Mouse (Mus musculus): ENCODE results near the gene Tas2r120. TPM values are rescaled to one million over a fixed set of nuclear protein-coding genes. Genes with fewer than 3 reads are reported as not detected.
"Not testable (repeated sequence)": the region's sequence is repeated elsewhere in the genome, so short reads cannot be mapped to it uniquely, and the experiment has no call there.

Gene Tas2r120
- not detected in 2 replicates for polyA plus RNA-seq (2016; fragmentation: Nextera tagmentation; extraction: Ambion mirVana)

GRCm38 (mm10) chr6:132656653-132657052, at the start of gene Tas2r120:
Gene Tas2r120 (plus strand): TSS chr6:132656953.
- no peaks in the 10 kb centered on the region for H3K27me3 ChIP-seq
- no peak for ATAC-seq (ENCODE audit: insufficient number of reproducible peaks, insufficient read depth, low FRiP score, low TSS enrichment)
- H3K36me3 ChIP-seq: no peaks in the 10 kb centered on the region
- H3K4me3 ChIP-seq: no peak within 1 kb of the TSS
- H3K4me2 ChIP-seq (replicated peaks): no peak within 1 kb of the TSS
- H3K9me3 ChIP-seq: no peaks in the 10 kb centered on the region
- H3K27ac ChIP-seq: no peak within 1 kb of the TSS
- H3K4me1 ChIP-seq: no peaks in the 10 kb centered on the region
- H3K9ac ChIP-seq: no peak within 1 kb of the TSS

DNA sequence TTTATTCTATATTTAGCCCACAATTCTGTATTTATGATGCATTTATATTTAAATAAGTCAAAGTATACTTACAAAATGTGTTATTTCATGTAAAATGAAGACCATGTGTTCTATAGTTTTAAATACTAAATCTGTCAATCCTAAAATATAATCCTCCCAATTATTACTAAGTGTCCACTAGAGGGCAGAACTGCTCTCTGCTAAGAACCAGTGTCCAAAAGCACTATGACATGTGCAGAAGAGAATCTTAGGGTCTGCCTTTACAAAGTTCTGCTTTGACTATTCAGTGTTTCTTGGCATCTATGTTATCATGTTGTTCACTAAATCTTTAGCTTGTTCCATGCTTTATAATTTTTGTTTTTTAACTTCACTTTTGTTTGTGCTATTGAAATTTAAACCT, 7.4 kb upstream of the Tas2r120 start:
- Histone ChIP-seq H3K9ac (no peak overlapping the region), H3K4me3 (no peak overlapping the region), H3K4me2 (replicated peaks) (no peak overlapping the region), H3K27me3 (no peaks in the 10 kb centered on the region), H3K4me1 (no peaks in the 10 kb centered on the region), H3K27ac (no peak overlapping the region), H3K9me3 (no peaks in the 10 kb centered on the region), H3K36me3 (no peaks in the 10 kb centered on the region)
- ATAC-seq (ENCODE audit: insufficient number of reproducible peaks, insufficient read depth, low FRiP score, low TSS enrichment): no peak

GRCm38 (mm10) chr6:132651426-132651825, 5.3 kb upstream of the Tas2r120 start, which contains the start of gene A630073D07Rik:
Gene A630073D07Rik (minus strand): TSS chr6:132651526.
- ATAC-seq (ENCODE audit: insufficient number of reproducible peaks, insufficient read depth, low FRiP score, low TSS enrichment): no peak

DNA sequence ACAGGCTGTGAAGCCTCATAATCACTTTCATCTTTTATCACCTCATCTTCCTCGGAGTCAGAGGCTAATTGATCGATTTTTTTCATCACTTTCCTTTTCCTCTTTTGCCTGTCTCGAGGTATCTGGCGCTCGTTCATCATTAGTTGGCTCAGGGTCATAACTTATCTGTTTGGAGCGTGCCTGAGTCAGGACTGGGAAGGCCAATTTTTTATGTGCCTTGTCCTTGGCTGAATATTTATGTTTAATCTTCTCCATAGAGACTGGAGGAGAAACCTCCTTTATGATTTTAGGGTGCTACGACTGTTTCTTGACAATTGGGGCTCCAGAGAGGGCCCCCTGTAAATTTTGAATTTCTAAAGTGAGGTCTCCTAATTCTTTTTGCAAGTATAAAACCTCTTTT, 34.8 kb downstream of the Tas2r120 start:
- not testable (repeated sequence) for H3K4me1 ChIP-seq; H3K27me3 ChIP-seq; H3K27ac ChIP-seq; H3K4me3 ChIP-seq; H3K4me2 ChIP-seq (replicated peaks); H3K9ac ChIP-seq; H3K36me3 ChIP-seq; ATAC-seq (ENCODE audit: insufficient number of reproducible peaks, insufficient read depth, low FRiP score, low TSS enrichment); H3K9me3 ChIP-seq
- WGBS: 81% methylated on average over 7 of the region's 7 CpGs

More at GRCm38 (mm10) chr6:132651426-132651825, 5.3 kb upstream of the Tas2r120 start, which contains the start of gene A630073D07Rik:
- WGBS: 86% methylated on average over 1 of the region's 1 CpGs
- H3K4me3 ChIP-seq: no peak within 1 kb of the TSS
- no peaks in the 10 kb centered on the region for H3K4me1 ChIP-seq
- no peak within 1 kb of the TSS for H3K9ac ChIP-seq
- H3K4me2 ChIP-seq (replicated peaks): no peak within 1 kb of the TSS
- no peaks in the 10 kb centered on the region for H3K27me3 ChIP-seq
- H3K9me3 ChIP-seq: no peaks in the 10 kb centered on the region
- H3K36me3 ChIP-seq: no peaks in the 10 kb centered on the region
- no peak within 1 kb of the TSS for H3K27ac ChIP-seq

DNA sequence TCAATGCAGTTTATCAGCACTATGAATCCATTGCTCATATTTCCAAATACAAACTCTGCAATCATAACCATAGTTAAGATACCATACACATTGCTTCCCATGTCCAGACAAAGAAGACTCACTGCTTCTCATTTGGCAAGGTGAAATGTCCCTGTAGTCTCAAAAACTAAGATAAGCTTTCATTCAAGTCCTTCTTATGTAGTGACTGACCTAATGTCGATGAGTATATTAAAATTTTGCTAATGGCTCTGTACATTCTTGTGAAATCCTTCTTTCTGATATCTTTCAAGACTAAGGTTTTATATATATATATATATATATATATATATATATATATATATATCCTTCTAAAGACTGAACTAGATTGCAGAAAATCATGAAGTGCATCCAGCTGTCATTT, 44.2 kb downstream of the Tas2r120 start, which contains the start of gene Tas2r121:
Gene Tas2r121, minus strand, starts transcription at position 101 of the 400 bp plus-strand sequence.
- no peak for ATAC-seq (ENCODE audit: insufficient number of reproducible peaks, insufficient read depth, low FRiP score, low TSS enrichment)
- WGBS: 67% methylated on average over 1 of the region's 1 CpGs
- Histone ChIP-seq H3K9ac (no peak within 1 kb of the TSS), H3K9me3 (no peaks in the 10 kb centered on the region), H3K4me2 (replicated peaks) (no peak within 1 kb of the TSS), H3K4me3 (no peak within 1 kb of the TSS), H3K27ac (no peak within 1 kb of the TSS), H3K36me3 (no peaks in the 10 kb centered on the region), H3K27me3 (no peaks in the 10 kb centered on the region), H3K4me1 (no peaks in the 10 kb centered on the region)

Other genes starting within 250 kb of the Tas2r120 start
- gene Prh1, start 87.1 kb upstream of the Tas2r120 start, polyA plus RNA-seq (2016; fragmentation: Nextera tagmentation; extraction: Ambion mirVana): not detected in 2 replicates
- not detected in 2 replicates for gene Prp2, start 61.0 kb upstream of the Tas2r120 start, polyA plus RNA-seq (2016; fragmentation: Nextera tagmentation; extraction: Ambion mirVana)
- not detected in 2 replicates for gene A630073D07Rik, start 5.4 kb upstream of the Tas2r120 start, polyA plus RNA-seq (2016; fragmentation: Nextera tagmentation; extraction: Ambion mirVana)
- not detected in 2 replicates for gene Tas2r121, start 44.1 kb downstream of the Tas2r120 start, polyA plus RNA-seq (2016; fragmentation: Nextera tagmentation; extraction: Ambion mirVana)
- not detected in 2 replicates for gene Tas2r122, start 55.0 kb downstream of the Tas2r120 start, polyA plus RNA-seq (2016; fragmentation: Nextera tagmentation; extraction: Ambion mirVana)
- gene Tas2r115, start 81.1 kb downstream of the Tas2r120 start, polyA plus RNA-seq (2016; fragmentation: Nextera tagmentation; extraction: Ambion mirVana): not detected in 2 replicates
- gene Tas2r124, start 97.8 kb downstream of the Tas2r120 start, polyA plus RNA-seq (2016; fragmentation: Nextera tagmentation; extraction: Ambion mirVana): not detected in 2 replicates
- gene Tas2r102, start 105.2 kb downstream of the Tas2r120 start, polyA plus RNA-seq (2016; fragmentation: Nextera tagmentation; extraction: Ambion mirVana): not detected in 2 replicates
- not detected in 2 replicates for gene Tas2r136, start 121.2 kb downstream of the Tas2r120 start, polyA plus RNA-seq (2016; fragmentation: Nextera tagmentation; extraction: Ambion mirVana)
- gene Tas2r117, start 145.9 kb downstream of the Tas2r120 start, polyA plus RNA-seq (2016; fragmentation: Nextera tagmentation; extraction: Ambion mirVana): not detected in 2 replicates
- gene Tas2r123, start 190.2 kb downstream of the Tas2r120 start, polyA plus RNA-seq (2016; fragmentation: Nextera tagmentation; extraction: Ambion mirVana): not detected in 2 replicates
- not detected in 2 replicates for gene Tas2r116, start 198.5 kb downstream of the Tas2r120 start, polyA plus RNA-seq (2016; fragmentation: Nextera tagmentation; extraction: Ambion mirVana)
- not detected in 2 replicates for gene Tas2r110, start 211.1 kb downstream of the Tas2r120 start, polyA plus RNA-seq (2016; fragmentation: Nextera tagmentation; extraction: Ambion mirVana)
- not detected in 2 replicates for gene Tas2r113, start 236.1 kb downstream of the Tas2r120 start, polyA plus RNA-seq (2016; fragmentation: Nextera tagmentation; extraction: Ambion mirVana)